Mouse (Mus musculus): ENCODE results near the gene Cstf3.
A peak's percentile ranks its signal among the peaks of the same experiment; 100 is the strongest.

Cstf3 gene

GRCm38 (mm10) chr2:104604718-104605117 is 14.4 kb downstream of the Cstf3 start:
- no peak for DNase-seq

GRCm38 (mm10) chr2:104605560-104605959 is 15.2 kb downstream of the Cstf3 start:
- peak; percentile 30 to 41 for DNase-seq

GRCm38 (mm10) chr2:104614786-104615185 is 24.5 kb downstream of the Cstf3 start:
- no peak for DNase-seq

- no peak for DNase-seq
These were observed 25.8 kb downstream of the Cstf3 start for GRCm38 (mm10) chr2:104615985-104616711.

GRCm38 (mm10) chr2:104658659-104659058 is 68.3 kb downstream of the Cstf3 start:
- DNase-seq: no peak

GRCm38 (mm10) chr2:104663372-104664100 is 73.2 kb downstream of the Cstf3 start:
- peak in 1 of 2 experiments; percentile 74 for DNase-seq

GRCm38 (mm10) chr2:104669122-104669804 is 78.9 kb downstream of the Cstf3 start:
- DNase-seq: no peak

- no peak for DNase-seq
These were observed 81.4 kb downstream of the Cstf3 start for GRCm38 (mm10) chr2:104671724-104672123.

- DNase-seq: peak in 1 of 2 experiments; percentile 48
These were observed 87.0 kb downstream of the Cstf3 start for GRCm38 (mm10) chr2:104677326-104677725.

- peak in 1 of 2 experiments; percentile 65 for DNase-seq
These were observed 94.4 kb downstream of the Cstf3 start for GRCm38 (mm10) chr2:104684771-104685170.

GRCm38 (mm10) chr2:104685418-104685817 is 95.1 kb downstream of the Cstf3 start:
- DNase-seq: peak; percentile 79 to 94

- DNase-seq: no peak
These were observed 96.9 kb downstream of the Cstf3 start for GRCm38 (mm10) chr2:104687261-104687660.

GRCm38 (mm10) chr2:104688321-104688720 is 98.0 kb downstream of the Cstf3 start:
- peak; percentile 59 to 73 for DNase-seq

GRCm38 (mm10) chr2:104688724-104689123 is 98.4 kb downstream of the Cstf3 start:
- no peak for DNase-seq

GRCm38 (mm10) chr2:104690720-104691119 is 100.4 kb downstream of the Cstf3 start:
- no peak for DNase-seq

- peak in 1 of 2 experiments; percentile 36 for DNase-seq
These were observed 102.2 kb downstream of the Cstf3 start for GRCm38 (mm10) chr2:104692551-104692950.

- no peak for DNase-seq
These were observed 109.3 kb downstream of the Cstf3 start for GRCm38 (mm10) chr2:104699659-104700058.

GRCm38 (mm10) chr2:104703158-104703557 is 112.8 kb downstream of the Cstf3 start:
- DNase-seq: no peak

- DNase-seq: no peak
These were observed 114.0 kb downstream of the Cstf3 start for GRCm38 (mm10) chr2:104704355-104704754.

- DNase-seq: no peak
These were observed 119.5 kb downstream of the Cstf3 start for GRCm38 (mm10) chr2:104709786-104710337.

- DNase-seq: no peak
These were observed 120.5 kb downstream of the Cstf3 start for GRCm38 (mm10) chr2:104710670-104711370.

Measured in kidney, postnatal 36 days (tissue).